Mouse (Mus musculus): ENCODE measurements around the gene Rims3. TPM values are rescaled to one million over a fixed set of nuclear protein-coding genes. Genes with fewer than 3 reads are reported as not detected.

The Rims3 gene
- total and polyA plus RNA-seq, 2 experiments from 2014 or later: 37.1 to 131 TPM

- WGBS: 88% methylated on average over 3 of the region's 3 CpGs
- H3K36me3 ChIP-seq (ENCODE audit: insufficient read depth, low read length): no peaks in the 10 kb centered on the region; the same call in none of the 2 replicates
- H3K4me1 ChIP-seq (ENCODE audit: insufficient read depth, low read length): no peaks in the 10 kb centered on the region
- H3K4me2 ChIP-seq (ENCODE audit: low read depth, low read length, poor library complexity, severe bottlenecking): no peak overlapping the region
- H3K27ac ChIP-seq (ENCODE audit: low read depth, low read length): no peak overlapping the region
- no peak for TF ChIP-seq CTCF (IDR thresholded peaks at IDR 0.05)
- ATAC-seq (ENCODE audit: low FRiP score) (no peak), DNase-seq (ENCODE audit: low spot score) (no peak)
- no peaks in the 10 kb centered on the region for H3K27me3 ChIP-seq (ENCODE audit: insufficient read depth, low read length)
- H3K9ac ChIP-seq (replicated peaks; ENCODE audit: low read length, poor library complexity, severe bottlenecking): no peak overlapping the region
- no peak overlapping the region for H3K4me3 ChIP-seq (ENCODE audit: low read depth, low read length)
- H3K9me3 ChIP-seq (ENCODE audit: low read length): peaks cover 4% of the 10 kb centered on the region; the same call in 1 of the 2 replicates
Measured at GRCm38 (mm10) chr4:120935006-120935405, 80.4 kb downstream of the Rims3 start.

Small RNAs within 50 kb of the gene (microRNA-seq; reads per million reads assigned to microRNA genes)
- not detected for gene Gm23936 (ENCODE audit: borderline number of aligned reads)

Other genes with a start within 250 kb of the Rims3 start
- gene Cited4, start 188.2 kb upstream of the Rims3 start, total RNA-seq (2014; rRNA removed): 5.2 and 9.7 TPM in 2 replicates
- gene Cited4, start 188.2 kb upstream of the Rims3 start, polyA plus RNA-seq (2015; fragmentation: Nextera tagmentation; extraction: Ambion mirVana): 6.6 and 7.5 TPM in 2 replicates
- gene Kcnq4, start 106.2 kb upstream of the Rims3 start, total RNA-seq (2014; rRNA removed): 8.2 and 9.8 TPM in 2 replicates
- gene Kcnq4, start 106.2 kb upstream of the Rims3 start, polyA plus RNA-seq (2015; fragmentation: Nextera tagmentation; extraction: Ambion mirVana): 4.2 and 4.6 TPM in 2 replicates
- gene Nfyc, start 23.2 kb upstream of the Rims3 start, total RNA-seq (2014; rRNA removed): 85.1 and 87.8 TPM in 2 replicates
- 60.5 and 65.8 TPM in 2 replicates for gene Nfyc, start 23.2 kb upstream of the Rims3 start, polyA plus RNA-seq (2015; fragmentation: Nextera tagmentation; extraction: Ambion mirVana)
- 11.1 and 13.6 TPM in 2 replicates for gene Exo5, start 70.2 kb downstream of the Rims3 start, total RNA-seq (2014; rRNA removed)
- 13.4 and 14.5 TPM in 2 replicates for gene Exo5, start 70.2 kb downstream of the Rims3 start, polyA plus RNA-seq (2015; fragmentation: Nextera tagmentation; extraction: Ambion mirVana)
- gene Zfp69, start 96.9 kb downstream of the Rims3 start, total RNA-seq (2014; rRNA removed): 2.1 and 2.9 TPM in 2 replicates
- 3.9 and 4.8 TPM in 2 replicates for gene Zfp69, start 96.9 kb downstream of the Rims3 start, polyA plus RNA-seq (2015; fragmentation: Nextera tagmentation; extraction: Ambion mirVana)
- 91.6 and 98.7 TPM in 2 replicates for gene Smap2, start 162.4 kb downstream of the Rims3 start, total RNA-seq (2014; rRNA removed)
- gene Smap2, start 162.4 kb downstream of the Rims3 start, polyA plus RNA-seq (2015; fragmentation: Nextera tagmentation; extraction: Ambion mirVana): 42.7 and 45.5 TPM in 2 replicates
- 38.4 and 68.5 TPM in 2 replicates for gene Col9a2, start 184.6 kb downstream of the Rims3 start, total RNA-seq (2014; rRNA removed)
- 18.2 and 19.7 TPM in 2 replicates for gene Col9a2, start 184.6 kb downstream of the Rims3 start, polyA plus RNA-seq (2015; fragmentation: Nextera tagmentation; extraction: Ambion mirVana)
- 18.6 and 19.9 TPM in 2 replicates for gene Zmpste24, start 243.4 kb downstream of the Rims3 start, total RNA-seq (2014; rRNA removed)
- gene Zmpste24, start 243.4 kb downstream of the Rims3 start, polyA plus RNA-seq (2015; fragmentation: Nextera tagmentation; extraction: Ambion mirVana): 17.0 and 18.0 TPM in 2 replicates

Data from midbrain, postnatal 0 days (tissue).